Mouse (Mus musculus) ovary, adult 18-20 months (tissue): ENCODE data around the gene Gm21833.
"Not testable (repeated sequence)": the region's sequence is repeated elsewhere in the genome, so short reads cannot be mapped to it uniquely, and the experiment has no call there.

Experiments used
- DNase-seq: peaks from one replicate; pipeline ENCODE4 v3.0.0; 2022; ENCODE audit warnings: low spot score, mixed read lengths

Gm21833 gene

DNA sequence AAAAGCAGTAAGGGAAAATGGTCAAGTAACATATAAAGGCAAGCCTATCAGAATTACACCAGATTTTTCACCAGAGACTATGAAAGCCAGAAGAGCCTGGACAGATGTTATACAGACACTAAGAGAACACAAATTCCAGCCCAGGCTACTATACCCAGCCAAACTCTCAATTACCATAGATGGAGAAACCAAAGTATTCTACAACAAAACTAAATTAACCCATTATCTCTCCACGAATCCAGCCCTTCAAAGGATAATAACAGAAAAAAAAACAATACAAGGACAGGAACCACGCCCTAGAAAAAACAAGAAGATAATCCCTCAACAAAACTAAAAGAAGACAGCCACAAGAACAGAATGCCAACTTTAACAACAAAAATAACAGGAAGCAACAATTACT is at the start of gene Gm21833:
Gene Gm21833 (plus strand): TSS at position 301 of the 400 bp plus-strand sequence.
- not testable (repeated sequence) for DNase-seq

DNA sequence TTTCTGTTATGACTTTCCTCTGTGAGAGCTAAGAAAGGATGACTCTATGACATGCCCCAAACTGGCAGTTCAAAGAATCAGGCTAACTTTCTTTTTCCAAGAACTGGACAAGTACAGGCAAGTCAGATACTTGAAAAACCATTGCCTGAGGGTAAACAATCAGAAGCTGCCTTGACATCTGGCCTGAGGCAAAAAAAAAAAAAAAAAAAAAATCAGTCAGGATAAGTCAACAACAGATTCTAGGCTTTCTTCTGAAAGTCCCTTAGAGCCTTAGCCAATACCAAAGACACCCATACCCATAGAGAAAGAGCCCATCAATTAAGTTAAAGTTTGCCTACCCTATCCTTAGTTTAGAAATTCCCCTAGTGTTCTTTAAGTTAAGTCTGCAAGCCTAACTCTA is 38.7 kb upstream of the Gm21833 start:
- DNase-seq = no peak

DNA sequence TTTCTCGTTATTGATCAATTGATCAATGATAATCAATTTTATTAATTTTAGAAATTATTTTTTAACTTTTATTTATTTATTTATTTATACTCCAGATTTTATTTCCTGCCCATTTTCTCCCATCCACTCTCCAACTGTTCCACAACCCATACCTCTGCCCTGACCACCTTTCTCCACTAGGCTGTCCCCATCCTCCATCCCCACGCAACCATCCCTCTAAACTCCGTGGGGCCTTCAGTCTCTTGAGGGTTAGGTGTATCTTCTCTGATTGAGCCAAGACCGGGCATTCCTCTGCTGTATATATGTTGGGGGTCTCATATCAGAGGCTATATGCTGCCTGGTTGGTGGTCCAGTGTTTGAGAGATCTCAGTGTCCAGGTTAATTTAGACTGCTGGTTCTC is 31.7 kb upstream of the Gm21833 start:
- no peak for DNase-seq

DNA sequence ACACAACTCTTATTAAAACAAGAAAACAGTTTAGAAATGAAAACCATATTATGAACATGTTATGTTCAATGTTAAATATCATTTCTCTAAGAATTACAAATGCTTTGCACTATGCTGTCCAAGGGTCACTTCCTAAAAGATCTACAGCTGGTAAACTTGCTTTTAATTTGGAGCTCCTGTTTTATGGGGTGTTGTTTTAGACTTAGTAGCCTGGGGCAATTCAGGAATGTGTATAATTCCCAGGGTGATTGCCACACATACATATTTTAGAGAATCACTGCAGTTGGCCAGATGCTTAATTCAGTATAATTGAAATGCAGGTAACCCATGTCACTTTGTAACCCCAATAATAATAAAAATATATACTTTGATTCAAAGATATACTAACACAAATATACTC is 12.9 kb upstream of the Gm21833 start:
- DNase-seq = no peak

DNA sequence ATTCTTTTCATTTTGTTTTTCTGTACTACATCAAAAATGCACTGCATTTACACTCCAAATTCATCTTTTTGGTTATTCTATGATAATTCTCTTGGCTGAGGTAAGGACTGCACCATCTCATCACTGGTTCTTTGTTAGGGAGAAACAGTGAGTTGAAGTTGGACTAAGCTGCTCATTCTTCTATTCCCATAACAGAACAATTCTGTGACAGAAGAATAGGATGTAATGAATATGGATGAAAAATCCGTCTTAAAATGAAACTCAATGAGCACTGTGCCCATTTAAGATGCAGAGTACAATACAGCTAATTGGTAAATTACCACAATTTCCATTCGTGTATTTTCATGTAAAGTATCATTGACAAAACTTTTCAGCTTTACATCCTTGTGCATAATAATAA is 11.6 kb upstream of the Gm21833 start:
- DNase-seq = no peak

DNA sequence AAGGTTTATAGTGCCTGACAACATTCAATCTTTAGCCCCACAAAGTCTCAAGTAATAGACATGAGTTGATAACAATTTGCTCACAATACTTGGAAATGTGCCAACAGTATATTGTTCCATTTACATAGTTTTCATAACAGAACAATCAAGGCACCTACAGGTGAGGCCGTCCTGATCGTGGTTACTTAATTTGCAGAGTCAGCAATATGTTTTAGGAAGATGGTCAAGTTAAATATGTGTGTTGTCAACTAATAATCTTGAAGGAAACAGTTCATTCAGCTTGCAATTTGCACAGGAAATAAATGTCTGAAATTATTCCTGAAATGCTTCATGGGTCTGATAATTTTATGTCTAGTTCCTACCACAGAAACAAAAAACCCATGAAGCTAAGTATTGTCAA is 27.6 kb downstream of the Gm21833 start:
- no peak for DNase-seq

DNA sequence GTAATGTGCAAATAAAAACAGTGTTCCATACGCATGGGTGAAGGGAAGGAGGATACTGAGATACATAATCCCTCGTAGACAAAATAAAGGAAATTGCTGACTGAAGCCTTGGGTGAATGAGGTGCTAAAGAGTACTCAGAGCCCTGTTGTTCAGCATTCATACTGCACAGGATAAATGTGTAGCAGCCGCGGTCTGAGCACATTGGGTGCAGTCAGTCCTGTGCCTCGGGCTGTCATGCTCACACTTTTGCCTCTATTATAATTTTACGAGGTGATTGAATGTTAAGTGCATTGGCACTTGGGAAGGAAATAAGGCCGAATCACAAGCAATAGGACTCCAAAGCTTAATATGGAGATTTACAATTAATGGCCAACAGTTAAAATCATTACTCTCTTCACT is 36.4 kb downstream of the Gm21833 start:
- DNase-seq = no peak
